Mouse (Mus musculus): ENCODE measurements around the gene Cap2.

Gene Cap2

GRCm38 (mm10) chr13:46525295-46526255 is 23.9 kb downstream of the Cap2 start:
- DNase-seq (ENCODE audit: low read depth): no peak

GRCm38 (mm10) chr13:46526645-46527044 is 25.0 kb downstream of the Cap2 start:
- DNase-seq (ENCODE audit: low read depth): no peak

- no peak for DNase-seq (ENCODE audit: low read depth)
Observed at GRCm38 (mm10) chr13:46527340-46527739, 25.7 kb downstream of the Cap2 start.

- DNase-seq (ENCODE audit: low read depth): no peak
Observed at GRCm38 (mm10) chr13:46529037-46529436, 27.4 kb downstream of the Cap2 start.

- DNase-seq (ENCODE audit: low read depth): no peak
Observed at GRCm38 (mm10) chr13:46530546-46530945, 28.9 kb downstream of the Cap2 start.

- DNase-seq (ENCODE audit: low read depth): no peak
Observed at GRCm38 (mm10) chr13:46531676-46532075, 30.0 kb downstream of the Cap2 start.

GRCm38 (mm10) chr13:46532276-46532675 is 30.6 kb downstream of the Cap2 start:
- no peak for DNase-seq (ENCODE audit: low read depth)

- no peak for DNase-seq (ENCODE audit: low read depth)
Observed at GRCm38 (mm10) chr13:46533342-46534129, 31.9 kb downstream of the Cap2 start.

GRCm38 (mm10) chr13:46534171-46534968 is 32.7 kb downstream of the Cap2 start:
- DNase-seq (ENCODE audit: low read depth): no peak

- DNase-seq (ENCODE audit: low read depth): no peak
Observed at GRCm38 (mm10) chr13:46534969-46535785, 33.5 kb downstream of the Cap2 start.

GRCm38 (mm10) chr13:46539284-46539683 is 37.6 kb downstream of the Cap2 start:
- no peak for DNase-seq (ENCODE audit: low read depth)

GRCm38 (mm10) chr13:46540943-46541342 is 39.3 kb downstream of the Cap2 start:
- no peak for DNase-seq (ENCODE audit: low read depth)

GRCm38 (mm10) chr13:46542782-46543181 is 41.1 kb downstream of the Cap2 start:
- DNase-seq (ENCODE audit: low read depth): no peak

- no peak for DNase-seq (ENCODE audit: low read depth)
Observed at GRCm38 (mm10) chr13:46544608-46545007, 43.0 kb downstream of the Cap2 start.

- DNase-seq (ENCODE audit: low read depth): no peak
Observed at GRCm38 (mm10) chr13:46545081-46545480, 43.4 kb downstream of the Cap2 start.

- DNase-seq (ENCODE audit: low read depth): no peak
Observed at GRCm38 (mm10) chr13:46546846-46547245, 45.2 kb downstream of the Cap2 start.

GRCm38 (mm10) chr13:46547253-46547652 is 45.6 kb downstream of the Cap2 start:
- DNase-seq (ENCODE audit: low read depth): no peak

GRCm38 (mm10) chr13:46548132-46548531 is 46.5 kb downstream of the Cap2 start:
- DNase-seq (ENCODE audit: low read depth): no peak

- DNase-seq (ENCODE audit: low read depth): no peak
Observed at GRCm38 (mm10) chr13:46548600-46549179, 47.0 kb downstream of the Cap2 start.

GRCm38 (mm10) chr13:46550627-46551026 is 49.0 kb downstream of the Cap2 start:
- no peak for DNase-seq (ENCODE audit: low read depth)

GRCm38 (mm10) chr13:46554736-46555135 is 53.1 kb downstream of the Cap2 start:
- no peak for DNase-seq (ENCODE audit: low read depth)

Measured in induced T-regulatory cell, adult 2 months (primary cell).